Mouse (Mus musculus): Measurements from ENCODE around the gene Olfr315. TPM values are rescaled to one million over a fixed set of nuclear protein-coding genes. Genes with fewer than 3 reads are reported as not detected.
A peak's percentile ranks its signal among the peaks of the same experiment; 100 is the strongest.
"Not testable (repeated sequence)": the region's sequence is repeated elsewhere in the genome, so short reads cannot be mapped to it uniquely, and the experiment has no call there.

Olfr315 gene
- polyA plus RNA-seq, 1 experiment from 2014 or later: not detected

DNA sequence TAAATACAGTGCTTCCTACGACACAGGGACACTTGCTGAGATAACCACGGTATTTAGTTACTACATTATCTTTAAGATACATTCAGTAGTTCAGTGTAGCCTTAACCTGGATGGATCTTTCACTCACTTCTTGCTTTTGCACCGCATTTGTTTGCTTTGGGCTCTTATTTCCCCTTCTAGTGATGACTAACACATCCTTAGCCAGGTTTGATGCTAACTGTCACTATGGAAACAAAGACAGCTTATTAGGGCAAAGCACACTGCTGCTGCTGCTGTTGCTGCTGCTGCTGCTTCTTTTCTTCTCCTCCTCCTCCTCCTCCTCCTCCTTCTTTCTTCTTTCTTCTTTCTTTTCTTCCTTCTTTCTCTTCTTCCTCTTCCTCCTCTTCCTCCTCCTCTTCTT lies 16.5 kb downstream of the Olfr315 start:
- H3K4me1 ChIP-seq (replicated peaks): no peaks in the 10 kb centered on the region
- 48% methylated on average over 3 of the region's 3 CpGs for WGBS
- H3K4me3 ChIP-seq (replicated peaks): no peak overlapping the region
- ATAC-seq (ENCODE audit: insufficient number of reproducible peaks, insufficient read depth, low FRiP score, low TSS enrichment, low read depth): no peak
- H3K4me2 ChIP-seq: no peak overlapping the region
- H3K27ac ChIP-seq: no peak overlapping the region
- no peak overlapping the region for H3K9ac ChIP-seq (replicated peaks)
- H3K36me3 ChIP-seq: no peaks in the 10 kb centered on the region
- no peaks in the 10 kb centered on the region for H3K9me3 ChIP-seq
- H3K27me3 ChIP-seq: no peaks in the 10 kb centered on the region

- Histone ChIP-seq H3K9ac (replicated peaks) (no peak overlapping the region), H3K4me1 (replicated peaks) (no peaks in the 10 kb centered on the region), H3K27ac (no peak overlapping the region), H3K9me3 (no peaks in the 10 kb centered on the region), H3K4me2 (no peak overlapping the region), H3K36me3 (no peaks in the 10 kb centered on the region), H3K27me3 (no peaks in the 10 kb centered on the region), H3K4me3 (replicated peaks) (no peak overlapping the region)
- WGBS: 63% methylated on average over 2 of the region's 2 CpGs
- no peak for ATAC-seq (ENCODE audit: insufficient number of reproducible peaks, insufficient read depth, low FRiP score, low TSS enrichment, low read depth)
Observed at GRCm38 (mm10) chr11:58790053-58790452, 17.1 kb downstream of the Olfr315 start.

GRCm38 (mm10) chr11:58790646-58791045 lies 17.7 kb downstream of the Olfr315 start:
- no peaks in the 10 kb centered on the region for H3K36me3 ChIP-seq
- no peak overlapping the region for H3K27ac ChIP-seq
- H3K27me3 ChIP-seq: no peaks in the 10 kb centered on the region
- no peak for ATAC-seq (ENCODE audit: insufficient number of reproducible peaks, insufficient read depth, low FRiP score, low TSS enrichment, low read depth)
- no peaks in the 10 kb centered on the region for H3K4me1 ChIP-seq (replicated peaks)
- H3K4me2 ChIP-seq: no peak overlapping the region
- H3K9me3 ChIP-seq: no peaks in the 10 kb centered on the region
- 87% methylated on average over 6 of the region's 6 CpGs for WGBS
- H3K9ac ChIP-seq (replicated peaks): no peak overlapping the region
- H3K4me3 ChIP-seq (replicated peaks): no peak overlapping the region

- WGBS: 87% methylated on average over 2 of the region's 2 CpGs
- ATAC-seq (ENCODE audit: insufficient number of reproducible peaks, insufficient read depth, low FRiP score, low TSS enrichment, low read depth): no peak
- no peaks in the 10 kb centered on the region for H3K27me3 ChIP-seq
Observed at GRCm38 (mm10) chr11:58795856-58796255, 22.9 kb downstream of the Olfr315 start.

GRCm38 (mm10) chr11:58796850-58797249 lies 23.9 kb downstream of the Olfr315 start:
- H3K27me3 ChIP-seq: no peaks in the 10 kb centered on the region
- H3K36me3 ChIP-seq: no peaks in the 10 kb centered on the region
- no peak overlapping the region for H3K27ac ChIP-seq
- H3K4me1 ChIP-seq (replicated peaks): no peaks in the 10 kb centered on the region
- no peak overlapping the region for H3K4me2 ChIP-seq
- no peak for ATAC-seq (ENCODE audit: insufficient number of reproducible peaks, insufficient read depth, low FRiP score, low TSS enrichment, low read depth)
- no peak overlapping the region for H3K4me3 ChIP-seq (replicated peaks)
- no peak overlapping the region for H3K9ac ChIP-seq (replicated peaks)
- H3K9me3 ChIP-seq: no peaks in the 10 kb centered on the region
- 83% methylated on average over 7 of the region's 7 CpGs for WGBS

More at GRCm38 (mm10) chr11:58795856-58796255, 22.9 kb downstream of the Olfr315 start:
- no peaks in the 10 kb centered on the region for H3K36me3 ChIP-seq
- H3K9me3 ChIP-seq: no peaks in the 10 kb centered on the region
- no peak overlapping the region for H3K4me2 ChIP-seq
- no peak overlapping the region for H3K27ac ChIP-seq
- no peaks in the 10 kb centered on the region for H3K4me1 ChIP-seq (replicated peaks)
- H3K4me3 ChIP-seq (replicated peaks): no peak overlapping the region
- no peak overlapping the region for H3K9ac ChIP-seq (replicated peaks)

GRCm38 (mm10) chr11:58799747-58800146 lies 26.8 kb downstream of the Olfr315 start:
- Histone ChIP-seq H3K9me3 (no peaks in the 10 kb centered on the region), H3K36me3 (no peaks in the 10 kb centered on the region), H3K4me3 (replicated peaks) (no peak overlapping the region), H3K4me1 (replicated peaks) (no peaks in the 10 kb centered on the region), H3K9ac (replicated peaks) (no peak overlapping the region), H3K4me2 (no peak overlapping the region), H3K27ac (no peak overlapping the region), H3K27me3 (no peaks in the 10 kb centered on the region)
- ATAC-seq (ENCODE audit: insufficient number of reproducible peaks, insufficient read depth, low FRiP score, low TSS enrichment, low read depth): no peak
- 78% methylated on average over 5 of the region's 5 CpGs for WGBS

- Histone ChIP-seq H3K9me3 (no peaks in the 10 kb centered on the region), H3K9ac (replicated peaks) (no peak within 1 kb of the TSS), H3K27me3 (no peaks in the 10 kb centered on the region), H3K27ac (no peak within 1 kb of the TSS), H3K36me3 (no peaks in the 10 kb centered on the region), H3K4me3 (replicated peaks) (no peak within 1 kb of the TSS), H3K4me1 (replicated peaks) (no peaks in the 10 kb centered on the region), H3K4me2 (no peak within 1 kb of the TSS)
- 0 out of 2 replicates have a peak, but pooled peaks have one; percentile 42 for ATAC-seq (ENCODE audit: insufficient number of reproducible peaks, insufficient read depth, low FRiP score, low TSS enrichment, low read depth)
- WGBS: 42% methylated on average over 14 of the region's 14 CpGs
Observed at GRCm38 (mm10) chr11:58801558-58802228, 28.7 kb downstream of the Olfr315 start, which contains the start of gene Fam183b. Fam183b (minus strand) TSS chr11:58801960.

DNA sequence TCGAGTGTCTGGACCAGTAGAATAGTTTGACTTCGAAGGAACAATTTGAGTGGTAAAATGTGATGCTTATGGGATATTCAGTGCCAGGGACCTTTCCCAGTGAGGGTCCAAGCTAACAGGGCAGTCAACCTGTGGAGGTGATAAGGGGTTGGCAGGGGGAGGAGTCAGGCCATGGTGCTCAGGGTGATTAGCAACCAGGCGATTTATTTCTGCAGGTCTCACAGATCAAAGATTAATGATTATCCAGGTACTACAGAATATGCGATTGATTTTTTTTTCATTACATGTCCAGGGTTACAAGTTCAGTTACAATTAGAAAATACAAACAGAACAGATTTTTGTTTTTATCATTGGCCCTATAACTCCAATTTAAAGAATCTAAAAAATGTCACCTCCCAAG lies 30.9 kb downstream of the Olfr315 start:
- no peak for ATAC-seq (ENCODE audit: insufficient number of reproducible peaks, insufficient read depth, low FRiP score, low TSS enrichment, low read depth)
- no peaks in the 10 kb centered on the region for H3K36me3 ChIP-seq

GRCm38 (mm10) chr11:58804393-58804792 lies 31.4 kb downstream of the Olfr315 start:
- 80% methylated on average over 2 of the region's 2 CpGs for WGBS
- ATAC-seq (ENCODE audit: insufficient number of reproducible peaks, insufficient read depth, low FRiP score, low TSS enrichment, low read depth): no peak
- Histone ChIP-seq H3K9me3 (no peaks in the 10 kb centered on the region), H3K9ac (replicated peaks) (no peak overlapping the region), H3K4me2 (no peak overlapping the region), H3K4me3 (replicated peaks) (no peak overlapping the region), H3K36me3 (no peaks in the 10 kb centered on the region), H3K27ac (no peak overlapping the region), H3K4me1 (replicated peaks) (no peaks in the 10 kb centered on the region), H3K27me3 (no peaks in the 10 kb centered on the region)

More for the DNA sequence above, 30.9 kb downstream of the Olfr315 start:
- WGBS: 65% methylated on average over 4 of the region's 4 CpGs
- no peaks in the 10 kb centered on the region for H3K4me1 ChIP-seq (replicated peaks)
- H3K27ac ChIP-seq: no peak overlapping the region
- H3K27me3 ChIP-seq: no peaks in the 10 kb centered on the region
- no peaks in the 10 kb centered on the region for H3K9me3 ChIP-seq
- H3K4me3 ChIP-seq (replicated peaks): no peak overlapping the region
- H3K4me2 ChIP-seq: no peak overlapping the region
- H3K9ac ChIP-seq (replicated peaks): no peak overlapping the region

DNA sequence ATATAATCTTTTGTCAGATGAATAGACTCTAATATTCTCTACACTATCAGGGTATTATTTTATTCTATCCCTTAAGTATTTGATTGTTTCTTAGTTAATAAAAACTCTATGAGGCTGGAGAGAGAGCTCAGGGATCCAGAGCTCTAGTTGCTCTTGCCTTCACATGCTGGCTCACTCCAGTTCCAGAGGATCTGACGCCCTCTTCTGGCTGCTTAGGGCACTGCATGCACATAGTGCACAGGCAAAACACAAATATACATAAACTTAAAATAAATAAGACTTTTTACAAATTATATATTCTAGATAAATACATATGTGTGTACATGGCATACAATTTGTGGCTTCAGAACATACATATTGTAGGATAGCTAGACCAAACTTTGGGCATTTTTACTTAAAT lies 39.0 kb downstream of the Olfr315 start:
- no peaks in the 10 kb centered on the region for H3K36me3 ChIP-seq
- no peaks in the 10 kb centered on the region for H3K9me3 ChIP-seq
- H3K27me3 ChIP-seq: peaks cover 5% of the 10 kb centered on the region; the same call in 1 of the 2 replicates
- no peak for ATAC-seq (ENCODE audit: insufficient number of reproducible peaks, insufficient read depth, low FRiP score, low TSS enrichment, low read depth)
- H3K4me1 ChIP-seq (replicated peaks): no peaks in the 10 kb centered on the region
- no peak overlapping the region for H3K9ac ChIP-seq (replicated peaks)
- no peak overlapping the region for H3K4me3 ChIP-seq (replicated peaks)
- no peak overlapping the region for H3K4me2 ChIP-seq
- H3K27ac ChIP-seq: no peak overlapping the region
- WGBS: 7% methylated on average over 1 of the region's 1 CpGs

- not testable (repeated sequence) for H3K4me1 ChIP-seq (replicated peaks); ATAC-seq (ENCODE audit: insufficient number of reproducible peaks, insufficient read depth, low FRiP score, low TSS enrichment, low read depth); H3K4me2 ChIP-seq; H3K27me3 ChIP-seq; H3K27ac ChIP-seq; H3K4me3 ChIP-seq (replicated peaks); H3K9me3 ChIP-seq; H3K36me3 ChIP-seq; H3K9ac ChIP-seq (replicated peaks)
- 50% methylated on average over 1 of the region's 1 CpGs for WGBS
Observed at GRCm38 (mm10) chr11:58814700-58815099, 41.7 kb downstream of the Olfr315 start, which contains the start of gene Olfr313. Olfr313 (plus strand) TSS chr11:58815000.

DNA sequence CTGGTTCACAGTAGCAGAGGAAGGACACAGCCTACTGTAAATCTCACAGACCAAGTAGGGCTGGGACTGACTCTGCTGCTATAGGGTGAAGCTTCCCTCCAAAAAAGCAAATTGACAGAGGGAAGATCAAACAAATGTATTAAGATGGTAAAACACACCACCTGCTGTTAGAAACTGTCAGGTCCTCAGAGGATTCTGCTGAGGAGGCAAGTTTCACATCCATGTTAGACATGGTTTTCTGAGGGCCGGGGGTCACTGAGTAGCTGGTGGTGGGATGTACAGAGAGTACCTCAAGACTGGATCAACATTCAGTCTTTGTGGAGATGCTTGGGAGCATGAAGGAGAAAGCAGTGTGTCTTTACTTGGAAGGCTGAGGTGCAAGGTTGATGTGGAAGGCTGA lies 42.7 kb downstream of the Olfr315 start:
- no peaks in the 10 kb centered on the region for H3K36me3 ChIP-seq
- no peaks in the 10 kb centered on the region for H3K27me3 ChIP-seq
- ATAC-seq (ENCODE audit: insufficient number of reproducible peaks, insufficient read depth, low FRiP score, low TSS enrichment, low read depth): no peak

More for the DNA sequence above, 42.7 kb downstream of the Olfr315 start:
- Histone ChIP-seq H3K4me3 (replicated peaks) (no peak overlapping the region), H3K27ac (no peak overlapping the region), H3K9ac (replicated peaks) (no peak overlapping the region), H3K9me3 (no peaks in the 10 kb centered on the region), H3K4me1 (replicated peaks) (no peaks in the 10 kb centered on the region), H3K4me2 (no peak overlapping the region)
- 90% methylated on average over 1 of the region's 1 CpGs for WGBS

Data from limb, embryonic 12.5 days (tissue).